Mouse (Mus musculus) forebrain, embryonic 16.5 days (tissue): Measurements from ENCODE around the gene March6. TPM values are rescaled to one million over a fixed set of nuclear protein-coding genes. Genes with fewer than 3 reads are reported as not detected.
A peak's percentile ranks its signal among the peaks of the same experiment; 100 is the strongest.

Experiments used
- ATAC-seq: fragments of 200-750 bp; cut with Nextera tagmentation; 2 replicates; pipeline ENCODE4 v1.8.0; 2017; ENCODE audit warnings: mild to moderate bottlenecking, moderate library complexity
- H3K27ac ChIP-seq: fragments of 300-500 bp; sonication (generic); 2 replicates; pipeline ENCODE4 v1.5.1; 2014; ENCODE audit warnings: low read length, control low read depth
- H3K27me3 ChIP-seq: fragments of 300-500 bp; sonication (generic); replicated peaks from 2 replicates; pipeline ENCODE4 v1.6.1; 2014; ENCODE audit warnings: low read length; ENCODE audit not compliant: control insufficient read depth, insufficient read depth
- H3K36me3 ChIP-seq: fragments of 300-500 bp; sonication (generic); 2 replicates; pipeline ENCODE4 v1.6.1; 2014; ENCODE audit not compliant: control insufficient read depth, insufficient read depth
- H3K4me1 ChIP-seq: fragments of 300-500 bp; sonication (generic); replicated peaks from 2 replicates; pipeline ENCODE4 v1.6.1; 2014; ENCODE audit warnings: low read length; ENCODE audit not compliant: control insufficient read depth, insufficient read depth
- H3K4me2 ChIP-seq: fragments of 300-500 bp; sonication (generic); 2 replicates; pipeline ENCODE4 v1.6.1; 2014; ENCODE audit warnings: mild to moderate bottlenecking, low read length, control low read depth
- H3K4me3 ChIP-seq: fragments of 300-500 bp; sonication (generic); replicated peaks from 2 replicates; pipeline ENCODE4 v1.5.1; 2014; ENCODE audit warnings: mild to moderate bottlenecking, low read length, control low read depth
- H3K9ac ChIP-seq: fragments of 300-500 bp; sonication (generic); replicated peaks from 2 replicates; pipeline ENCODE4 v1.6.1; 2014; ENCODE audit warnings: low read depth, low read length, control low read depth
- H3K9me3 ChIP-seq: fragments of 300-500 bp; sonication (generic); 2 replicates; pipeline ENCODE4 v1.6.1; 2016; ENCODE audit warnings: low read length; ENCODE audit not compliant: control insufficient read depth
- WGBS: fragments of 180-500 bp; shearing (Covaris S2); extraction: QIAGEN DNeasy Blood & Tissue Kit; methylation state at CpG from one replicate; pipeline ENCODE4 v1.1.7; 2014; 5-methylcytosine and 5-hydroxymethylcytosine counted together
- polyA plus RNA-seq: library from polyadenylated mRNA; unstranded; fragments of >200 nt; fragmentation: Nextera tagmentation; extraction: Ambion mirVana; gene quantifications from 2 replicates; pipeline ENCODE4 v1.2.1, GENCODE M21; 2015

March6 gene
- polyA plus RNA-seq, 1 experiment from 2014 or later, result 95.4 TPM

- peak; percentile 94 for ATAC-seq
- Histone ChIP-seq H3K4me1 (peaks cover 7% of the 10 kb centered on the region), H3K9me3 (no peaks in the 10 kb centered on the region), H3K27me3 (no peaks in the 10 kb centered on the region), H3K27ac (peak within 1 kb of the TSS; percentile 67), H3K4me2 (peak within 1 kb of the TSS; percentile 73), H3K9ac (peak within 1 kb of the TSS; percentile 85), H3K36me3 (peaks cover 4% of the 10 kb centered on the region; the same call in 1 of the 2 replicates), H3K4me3 (peak within 1 kb of the TSS; percentile 72)
- WGBS, result under 1% methylated on average over 57 of the region's 57 CpGs
Measured at GRCm38 (mm10) chr15:31453098-31453916, 77.5 kb downstream of the March6 start, which contains the start of gene Ropn1l. TSS of gene Ropn1l (minus strand) at chr15:31453737.

- peak overlapping the region; percentile 85; the same call in 1 of the 2 replicates for H3K9ac ChIP-seq
- H3K4me2 ChIP-seq, result peak overlapping the region; percentile 73
- peaks cover 4% of the 10 kb centered on the region; the same call in 1 of the 2 replicates for H3K36me3 ChIP-seq
- no peaks in the 10 kb centered on the region for H3K27me3 ChIP-seq
- peak overlapping the region; percentile 72 for H3K4me3 ChIP-seq
- peaks cover 7% of the 10 kb centered on the region for H3K4me1 ChIP-seq
- no peaks in the 10 kb centered on the region for H3K9me3 ChIP-seq
- WGBS, result 51% methylated on average over 18 of the region's 18 CpGs
- no peak overlapping the region for H3K27ac ChIP-seq
- ATAC-seq, result no peak
Measured at GRCm38 (mm10) chr15:31452336-31453097, 78.3 kb downstream of the March6 start.

- WGBS, result 11% methylated on average over 2 of the region's 2 CpGs
- H3K36me3 ChIP-seq, result no peaks in the 10 kb centered on the region
- H3K9ac ChIP-seq, result no peak overlapping the region
- H3K4me1 ChIP-seq, result peaks cover 9% of the 10 kb centered on the region
- H3K9me3 ChIP-seq, result no peaks in the 10 kb centered on the region
- ATAC-seq, result no peak
- H3K27me3 ChIP-seq, result no peaks in the 10 kb centered on the region
- no peak overlapping the region for H3K27ac ChIP-seq
- H3K4me2 ChIP-seq, result no peak overlapping the region
- H3K4me3 ChIP-seq, result no peak overlapping the region
Measured at GRCm38 (mm10) chr15:31449772-31450171, 81.1 kb downstream of the March6 start.

- Histone ChIP-seq H3K4me1 (peaks cover 2% of the 10 kb centered on the region; the same call in 1 of the 2 replicates), H3K27me3 (no peaks in the 10 kb centered on the region)
Measured at GRCm38 (mm10) chr15:31447121-31447520, 83.7 kb downstream of the March6 start.

GRCm38 (mm10) chr15:31442698-31443097 lies 88.2 kb downstream of the March6 start:
- no peak overlapping the region for H3K4me3 ChIP-seq
- peaks cover 2% of the 10 kb centered on the region; the same call in 1 of the 2 replicates for H3K4me1 ChIP-seq
- WGBS, result 83% methylated on average over 4 of the region's 4 CpGs
- H3K27ac ChIP-seq, result no peak overlapping the region
- H3K36me3 ChIP-seq, result no peaks in the 10 kb centered on the region
- no peak overlapping the region for H3K4me2 ChIP-seq
- ATAC-seq, result no peak
- no peaks in the 10 kb centered on the region for H3K27me3 ChIP-seq
- H3K9ac ChIP-seq, result no peak overlapping the region
- H3K9me3 ChIP-seq, result no peaks in the 10 kb centered on the region

More at GRCm38 (mm10) chr15:31447121-31447520, 83.7 kb downstream of the March6 start:
- no peaks in the 10 kb centered on the region for H3K36me3 ChIP-seq
- no peak overlapping the region for H3K27ac ChIP-seq
- ATAC-seq, result peak; percentile 65
- no peaks in the 10 kb centered on the region for H3K9me3 ChIP-seq
- H3K4me2 ChIP-seq, result no peak overlapping the region
- H3K9ac ChIP-seq, result no peak overlapping the region
- WGBS, result 47% methylated on average over 7 of the region's 7 CpGs
- no peak overlapping the region for H3K4me3 ChIP-seq

- Histone ChIP-seq H3K4me2 (no peak overlapping the region), H3K36me3 (no peaks in the 10 kb centered on the region), H3K27me3 (no peaks in the 10 kb centered on the region), H3K4me1 (peaks cover under 1% of the 10 kb centered on the region; the same call in 1 of the 2 replicates), H3K9me3 (no peaks in the 10 kb centered on the region), H3K4me3 (no peak overlapping the region), H3K9ac (no peak overlapping the region), H3K27ac (no peak overlapping the region)
- 81% methylated on average over 6 of the region's 6 CpGs for whole genome bisulfite sequencing
- no peak for ATAC-seq
Measured at GRCm38 (mm10) chr15:31441996-31442395, 88.9 kb downstream of the March6 start.

- Histone ChIP-seq H3K27me3 (no peaks in the 10 kb centered on the region), H3K4me3 (no peak overlapping the region), H3K9ac (no peak overlapping the region), H3K4me2 (no peak overlapping the region), H3K9me3 (no peaks in the 10 kb centered on the region), H3K4me1 (no peaks in the 10 kb centered on the region), H3K36me3 (no peaks in the 10 kb centered on the region), H3K27ac (no peak overlapping the region)
- WGBS, result 81% methylated on average over 2 of the region's 2 CpGs
- ATAC-seq, result no peak
Measured at GRCm38 (mm10) chr15:31436811-31437210, 94.0 kb downstream of the March6 start.

GRCm38 (mm10) chr15:31436083-31436482 lies 94.8 kb downstream of the March6 start:
- Histone ChIP-seq H3K36me3 (no peaks in the 10 kb centered on the region), H3K27ac (no peak overlapping the region), H3K9me3 (no peaks in the 10 kb centered on the region), H3K9ac (no peak overlapping the region), H3K4me1 (no peaks in the 10 kb centered on the region), H3K27me3 (no peaks in the 10 kb centered on the region), H3K4me3 (no peak overlapping the region), H3K4me2 (no peak overlapping the region)
- ATAC-seq, result no peak
- 35% methylated on average over 1 of the region's 1 CpGs for WGBS

- Histone ChIP-seq H3K4me3 (no peak overlapping the region), H3K9me3 (no peaks in the 10 kb centered on the region), H3K36me3 (no peaks in the 10 kb centered on the region), H3K9ac (no peak overlapping the region), H3K4me2 (no peak overlapping the region), H3K27me3 (no peaks in the 10 kb centered on the region), H3K27ac (no peak overlapping the region), H3K4me1 (no peaks in the 10 kb centered on the region)
- no peak for ATAC-seq
- 86% methylated on average over 7 of the region's 7 CpGs for WGBS
Measured at GRCm38 (mm10) chr15:31433768-31434167, 97.1 kb downstream of the March6 start.
